In the genomic region with DNA sequence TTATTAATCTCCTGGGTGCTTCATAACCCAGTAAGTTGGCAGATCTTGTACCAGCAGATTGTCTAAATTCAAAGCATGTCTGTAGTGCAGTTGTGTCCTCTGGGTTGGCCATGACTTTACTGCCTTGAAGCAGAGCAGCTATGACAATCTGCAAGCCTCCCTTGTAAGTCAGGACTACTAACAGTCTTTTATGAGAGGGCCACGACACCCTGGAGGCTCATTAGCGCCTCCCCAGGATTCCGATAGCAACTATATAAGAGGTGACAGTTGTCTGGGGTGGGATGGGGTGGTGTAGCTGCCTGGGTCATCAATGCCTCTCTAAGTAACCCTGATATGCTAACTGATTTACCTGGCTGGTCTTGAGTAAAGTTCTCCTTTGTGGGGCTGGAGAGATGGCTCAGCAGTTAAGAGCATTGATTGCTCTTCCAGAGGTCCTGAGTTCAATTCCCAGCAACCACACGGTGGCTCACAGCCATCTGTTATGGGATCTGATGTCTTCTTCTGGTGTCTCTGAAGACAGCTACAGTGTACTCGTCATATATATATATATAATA, we compare ENCODE assay signal across 13 mouse cellular contexts. TPM values are rescaled to one million over a fixed set of nuclear protein-coding genes. Genes with fewer than 3 reads are reported as not detected.
DNase-seq lines count a peak whose midpoint lies in the region; ATAC-seq and TF ChIP-seq lines count a peak whose summit lies in the region.
"Had no signal": no experiment of that assay in that cellular context is flagged by ENCODE, and none has a peak within 500 bp of the region (broad histone marks: within the 10 kb centered on the region; RNA-seq: fewer than 3 reads in every experiment).

No protein-coding gene starts in this region.

- intact Hi-C loops in heart, postnatal 10 days (cut with DNase I): no loop called here

- H3K9me3 ChIP-seq in heart, embryonic 13.5 days: no peaks in the 10 kb centered on the region
- no peaks in the 10 kb centered on the region for H3K9me3 ChIP-seq in limb, embryonic 12.5 days
- H3K9me3 ChIP-seq in limb, embryonic 10.5 days (replicated peaks): no peaks in the 10 kb centered on the region
- H3K9me3 ChIP-seq in ES-Bruce4 (replicated peaks; ENCODE audit: control insufficient read depth, insufficient read depth, low read length, poor library complexity, severe bottlenecking): no peaks in the 10 kb centered on the region
- H3K9me3 ChIP-seq in limb, embryonic 15.5 days: no peaks in the 10 kb centered on the region
- H3K9me3 ChIP-seq: embryonic facial prominence, embryonic 12.5 days; hindbrain, embryonic 10.5 days; megakaryocyte, embryonic 14.5 days had no signal

- H3K36me3 ChIP-seq in heart, embryonic 13.5 days: no peaks in the 10 kb centered on the region
- H3K36me3 ChIP-seq in limb, embryonic 12.5 days: no peaks in the 10 kb centered on the region
- no peaks in the 10 kb centered on the region for H3K36me3 ChIP-seq in limb, embryonic 10.5 days
- no peaks in the 10 kb centered on the region for H3K36me3 ChIP-seq in ES-Bruce4 (ENCODE audit: control insufficient read depth, insufficient read depth, low read length, poor library complexity, severe bottlenecking)
- no peaks in the 10 kb centered on the region for H3K36me3 ChIP-seq in limb, embryonic 15.5 days
- H3K36me3 ChIP-seq: embryonic facial prominence, embryonic 12.5 days; hindbrain, embryonic 10.5 days had no signal

- TF ChIP-seq EP300 in ES-Bruce4 (IDR thresholded peaks at IDR 0.05; ENCODE audit: insufficient read depth, low read depth, low read length): no peak

- no peak for TF ChIP-seq POLR2A in ES-Bruce4 (IDR thresholded peaks at IDR 0.05; ENCODE audit: insufficient read depth, low read length)

- peak overlapping the region; percentile 74 for H3K27ac ChIP-seq in heart, embryonic 13.5 days (replicated peaks)
- H3K27ac ChIP-seq in limb, embryonic 12.5 days: peak overlapping the region; percentile 41; the same call in 1 of the 2 replicates
- no peak overlapping the region for H3K27ac ChIP-seq in limb, embryonic 10.5 days
- H3K27ac ChIP-seq in ES-Bruce4 (ENCODE audit: insufficient read depth, low read length): no peak overlapping the region
- H3K27ac ChIP-seq in limb, embryonic 15.5 days: 0 out of 2 replicates have a peak overlapping the region, but pooled peaks have one; percentile 27
- H3K27ac ChIP-seq: embryonic facial prominence, embryonic 12.5 days; hindbrain, embryonic 10.5 days had no signal

- DNase-seq in heart, postnatal 10 days: no peak
- DNase-seq in limb, embryonic 10.5 days (ENCODE audit: low spot score): no peak
- DNase-seq in ovary, postnatal 10 days (ENCODE audit: low spot score): no peak
- DNase-seq: adrenal gland, postnatal 10 days; cerebellum, postnatal 14 days; right cerebral cortex, postnatal 14 days had no signal

- H3K4me2 ChIP-seq in heart, embryonic 13.5 days: no peak overlapping the region
- H3K4me2 ChIP-seq in limb, embryonic 12.5 days: no peak overlapping the region
- H3K4me2 ChIP-seq in limb, embryonic 15.5 days: no peak overlapping the region
- H3K4me2 ChIP-seq: embryonic facial prominence, embryonic 12.5 days had no signal

- no peak overlapping the region for H3K9ac ChIP-seq in heart, embryonic 13.5 days
- H3K9ac ChIP-seq in limb, embryonic 12.5 days (replicated peaks): no peak overlapping the region
- H3K9ac ChIP-seq in ES-Bruce4 (ENCODE audit: low read depth, poor library complexity, severe bottlenecking): no peak overlapping the region
- no peak overlapping the region for H3K9ac ChIP-seq in limb, embryonic 15.5 days
- H3K9ac ChIP-seq: embryonic facial prominence, embryonic 12.5 days had no signal

- H3K4me3 ChIP-seq in heart, embryonic 13.5 days: no peak overlapping the region
- H3K4me3 ChIP-seq in limb, embryonic 12.5 days (replicated peaks): no peak overlapping the region
- no peak overlapping the region for H3K4me3 ChIP-seq in limb, embryonic 10.5 days
- H3K4me3 ChIP-seq in ES-Bruce4 (ENCODE audit: low read depth, low read length): no peak overlapping the region
- no peak overlapping the region for H3K4me3 ChIP-seq in limb, embryonic 15.5 days
- H3K4me3 ChIP-seq: embryonic facial prominence, embryonic 12.5 days; hindbrain, embryonic 10.5 days; megakaryocyte, embryonic 14.5 days had no signal

- ATAC-seq in heart, embryonic 13.5 days (ENCODE audit: extremely low read depth, insufficient number of reproducible peaks, low FRiP score, low TSS enrichment): no peak
- no peak for ATAC-seq in limb, embryonic 12.5 days (ENCODE audit: insufficient number of reproducible peaks, insufficient read depth, low FRiP score, low TSS enrichment, low read depth)
- ATAC-seq in limb, embryonic 15.5 days (ENCODE audit: insufficient number of reproducible peaks, low FRiP score, low TSS enrichment, low read depth): no peak

- peaks cover 24% of the 10 kb centered on the region for H3K4me1 ChIP-seq in heart, embryonic 13.5 days
- peaks cover 10% of the 10 kb centered on the region for H3K4me1 ChIP-seq in limb, embryonic 12.5 days (replicated peaks)
- H3K4me1 ChIP-seq in limb, embryonic 10.5 days: peaks cover 16% of the 10 kb centered on the region
- H3K4me1 ChIP-seq in ES-Bruce4 (ENCODE audit: control insufficient read depth, insufficient read depth, low read length): no peaks in the 10 kb centered on the region
- peaks cover 5% of the 10 kb centered on the region for H3K4me1 ChIP-seq in limb, embryonic 15.5 days
- H3K4me1 ChIP-seq: embryonic facial prominence, embryonic 12.5 days had no signal

- H3K27me3 ChIP-seq in heart, embryonic 13.5 days (replicated peaks): no peaks in the 10 kb centered on the region
- H3K27me3 ChIP-seq in limb, embryonic 12.5 days: no peaks in the 10 kb centered on the region
- no peaks in the 10 kb centered on the region for H3K27me3 ChIP-seq in limb, embryonic 10.5 days (ENCODE audit: low read depth, poor library complexity, severe bottlenecking)
- no peaks in the 10 kb centered on the region for H3K27me3 ChIP-seq in ES-Bruce4 (ENCODE audit: control insufficient read depth, insufficient read depth, low read length, poor library complexity, severe bottlenecking)
- no peaks in the 10 kb centered on the region for H3K27me3 ChIP-seq in limb, embryonic 15.5 days
- H3K27me3 ChIP-seq: embryonic facial prominence, embryonic 12.5 days had no signal

- TF ChIP-seq CTCF in ES-Bruce4 (IDR thresholded peaks at IDR 0.05; ENCODE audit: low read depth, low read length): peak; percentile 47

- WGBS in heart, embryonic 13.5 days: 31% methylated on average over 5 of the region's 5 CpGs
- WGBS in limb, embryonic 12.5 days: 38% methylated on average over 5 of the region's 5 CpGs
- WGBS in limb, embryonic 10.5 days: 33% methylated on average over 5 of the region's 5 CpGs
- WGBS in limb, embryonic 15.5 days: 33% methylated on average over 5 of the region's 5 CpGs

RNA-seq across cellular contexts. Expression of a gene that starts 11.2 kb away (rescaled TPM):
- 25.7 and 28.0 TPM in 2 replicates for polyA plus RNA-seq in heart, embryonic 13.5 days (2015; fragmentation: Nextera tagmentation; extraction: Ambion mirVana)
- total RNA-seq in heart, postnatal 10 days (2021): 10 to 100 TPM; 71.0 to 71.7 TPM
- 65.5 and 70.9 TPM in 2 replicates for polyA plus RNA-seq in limb, embryonic 12.5 days (2016; fragmentation: Nextera tagmentation; extraction: Ambion mirVana)
- 47.4 and 50.6 TPM in 2 replicates for polyA plus RNA-seq in limb, embryonic 10.5 days (2016; fragmentation: Nextera tagmentation; extraction: Ambion mirVana)
- 86.1 and 90.2 TPM in 2 replicates for polyA plus RNA-seq in ES-Bruce4 (2011; ENCODE audit: insufficient read depth, insufficient read length, low read depth, missing spikeins)
- 24.0 and 30.4 TPM in 2 replicates for polyA plus RNA-seq in limb, embryonic 15.5 days (2015; fragmentation: Nextera tagmentation; extraction: Ambion mirVana)

RNA-seq across cellular contexts. Expression of a gene that starts 25.3 kb away (rescaled TPM):
- polyA plus RNA-seq in heart, embryonic 13.5 days (2015; fragmentation: Nextera tagmentation; extraction: Ambion mirVana): 389 and 441 TPM in 2 replicates
- total RNA-seq in heart, postnatal 10 days (2021): 100 to 1,000 TPM; 196 to 199 TPM
- polyA plus RNA-seq in limb, embryonic 12.5 days (2016; fragmentation: Nextera tagmentation; extraction: Ambion mirVana): 663 and 718 TPM in 2 replicates
- 669 and 688 TPM in 2 replicates for polyA plus RNA-seq in limb, embryonic 10.5 days (2016; fragmentation: Nextera tagmentation; extraction: Ambion mirVana)
- 315 and 323 TPM in 2 replicates for polyA plus RNA-seq in ES-Bruce4 (2011; ENCODE audit: insufficient read depth, insufficient read length, low read depth, missing spikeins)
- 473 and 511 TPM in 2 replicates for polyA plus RNA-seq in limb, embryonic 15.5 days (2015; fragmentation: Nextera tagmentation; extraction: Ambion mirVana)

Comparison
In these comparisons a context has a peak if more than half of its experiments do, and no peak if none do; other contexts are left out.
1. H3K27ac ChIP-seq: peak in heart, embryonic 13.5 days (single experiment), limb, embryonic 12.5 days (single experiment) and limb, embryonic 15.5 days (single experiment); none in limb, embryonic 10.5 days (single experiment) and ES-Bruce4 (single experiment).